Mouse (Mus musculus): ENCODE measurements around the gene Chst11.

DNA sequence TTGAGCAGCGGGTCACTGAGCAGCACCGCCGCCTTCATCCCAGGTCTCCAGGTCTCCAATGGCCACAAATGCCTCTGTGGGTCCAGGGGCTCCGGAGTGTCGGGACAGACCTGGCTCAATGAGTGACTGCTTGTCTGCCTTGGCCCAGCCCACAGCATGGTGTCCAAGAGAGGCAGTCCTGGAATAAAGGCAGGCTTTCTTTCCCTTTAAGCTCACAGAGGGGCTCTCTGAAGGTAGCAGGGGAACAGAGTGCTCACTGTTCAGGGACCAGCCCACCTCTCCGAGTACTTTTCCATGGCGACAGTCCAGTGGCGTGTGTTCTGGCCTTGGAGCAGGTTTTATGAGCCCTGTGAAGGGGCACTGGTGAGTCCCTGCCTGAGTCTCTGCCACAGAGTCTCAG lies 145.3 kb downstream of the Chst11 start:
- TF ChIP-seq CTCF (IDR thresholded peaks at IDR 0.05; ENCODE audit: borderline replicate concordance, insufficient read depth, low read depth, low read length), result no peak
- no peak for TF ChIP-seq POLR2A (IDR thresholded peaks at IDR 0.05; ENCODE audit: borderline replicate concordance, insufficient read depth, low read length)
